In genomic region chr11:94646457-94646856, GRCm38 (mm10) we compare ENCODE assay signal across 31 mouse cellular contexts. TPM values are rescaled to one million over a fixed set of nuclear protein-coding genes. Genes with fewer than 3 reads are reported as not detected.
"Had no signal": no experiment of that assay in that cellular context is flagged by ENCODE, and none has a peak within 500 bp of the region (broad histone marks: within the 10 kb centered on the region; RNA-seq: fewer than 3 reads in every experiment).

No protein-coding gene starts in this region.

- H3K9me3 ChIP-seq: heart, embryonic 12.5 days; heart, embryonic 13.5 days; heart, embryonic 15.5 days; hindbrain, embryonic 10.5 days; hindbrain, embryonic 12.5 days; hindbrain, embryonic 13.5 days; hindbrain, embryonic 15.5 days; intestine, embryonic 15.5 days; kidney, embryonic 15.5 days had no signal

- DNase-seq: heart, postnatal 10 days; heart, postnatal 14 days; heart, postnatal 36 days; heart, postnatal 4 days; kidney, adult 11 months; kidney, adult 18-20 months; kidney, adult 2 months; kidney, adult 8-10 months; kidney, adult 9 months; kidney, postnatal 10 days; kidney, postnatal 14 days; kidney, postnatal 36 days; kidney, postnatal 4 days; layer of hippocampus, adult 9-11 months; layer of hippocampus, postnatal 36 days had no signal

- H3K4me2 ChIP-seq: heart, embryonic 11.5 days; heart, embryonic 12.5 days; heart, embryonic 13.5 days; heart, embryonic 15.5 days; hindbrain, embryonic 12.5 days; hindbrain, embryonic 13.5 days; hindbrain, embryonic 14.5 days; hindbrain, embryonic 15.5 days; intestine, embryonic 15.5 days; kidney, embryonic 15.5 days had no signal

- H3K9ac ChIP-seq: heart, embryonic 12.5 days; heart, embryonic 13.5 days; heart, embryonic 15.5 days; hindbrain, embryonic 12.5 days; hindbrain, embryonic 13.5 days; hindbrain, embryonic 14.5 days; hindbrain, embryonic 15.5 days; intestine, embryonic 15.5 days; kidney, embryonic 15.5 days had no signal

- H3K4me1 ChIP-seq: heart, embryonic 12.5 days; heart, embryonic 13.5 days; heart, embryonic 15.5 days; hindbrain, embryonic 10.5 days; hindbrain, embryonic 12.5 days; hindbrain, embryonic 13.5 days; hindbrain, embryonic 15.5 days; intestine, embryonic 15.5 days; kidney, embryonic 15.5 days had no signal

- H3K27ac ChIP-seq: heart, embryonic 13.5 days; heart, embryonic 15.5 days; hindbrain, embryonic 10.5 days; hindbrain, embryonic 12.5 days; hindbrain, embryonic 13.5 days; hindbrain, embryonic 14.5 days; hindbrain, embryonic 15.5 days; hindbrain, postnatal 0 days; intestine, embryonic 15.5 days; kidney, embryonic 15.5 days; kidney, postnatal 0 days; layer of hippocampus, adult 2 months; left cerebral cortex, adult 2 months had no signal

- H3K4me3 ChIP-seq: heart, embryonic 12.5 days; heart, embryonic 13.5 days; heart, embryonic 15.5 days; hindbrain, embryonic 10.5 days; hindbrain, embryonic 12.5 days; hindbrain, embryonic 13.5 days; hindbrain, embryonic 15.5 days; intestine, embryonic 15.5 days; kidney, embryonic 15.5 days; layer of hippocampus, adult 2 months; left cerebral cortex, adult 2 months had no signal

- H3K27me3 ChIP-seq: heart, embryonic 12.5 days; heart, embryonic 13.5 days; heart, embryonic 15.5 days; hindbrain, embryonic 12.5 days; hindbrain, embryonic 13.5 days; hindbrain, embryonic 15.5 days; intestine, embryonic 15.5 days; kidney, embryonic 15.5 days had no signal

RNA-seq across cellular contexts. Expression of gene Eme1, which starts 7.3 kb away (rescaled TPM):
- total RNA-seq: layer of hippocampus, postnatal 36 days; left cerebral cortex, adult 18-20 months; left cerebral cortex, adult 2 months had no signal
